Mouse (Mus musculus): ENCODE data around the gene Klra5.
"Not testable (repeated sequence)": the region's sequence is repeated elsewhere in the genome, so short reads cannot be mapped to it uniquely, and the experiment has no call there.

Klra5 gene

GRCm38 (mm10) chr6:129917476-129917946 lies at the start of gene Klra5:
Klra5 (minus strand) TSS chr6:129917650.
- not testable (repeated sequence) for DNase-seq

- DNase-seq: no peak
Measured at GRCm38 (mm10) chr6:129916996-129917395, 454 bp downstream of the Klra5 start.

GRCm38 (mm10) chr6:129882525-129882924 lies 34.9 kb downstream of the Klra5 start:
- no peak for DNase-seq

- DNase-seq: no peak
Measured at GRCm38 (mm10) chr6:129876549-129876948, 40.9 kb downstream of the Klra5 start, which contains the start of gene Klra17. Klra17 (minus strand) TSS chr6:129876672.

GRCm38 (mm10) chr6:129862349-129862748 lies 55.1 kb downstream of the Klra5 start, which contains the start of gene Gm17631:
Gm17631 (plus strand) TSS chr6:129862649.
- DNase-seq: not testable (repeated sequence)
